Mouse (Mus musculus): Measurements from ENCODE around the gene Nrarp. TPM values are rescaled to one million over a fixed set of nuclear protein-coding genes. Genes with fewer than 3 reads are reported as not detected.

Nrarp gene
- total RNA-seq (2012; rRNA removed) = 3.1 TPM in 2 replicates
- 0.24 and 0.35 TPM in 2 replicates for total RNA-seq (2014; rRNA removed)
- 0.14 and 0.20 TPM in 2 replicates for polyA plus RNA-seq (2012; ENCODE audit: insufficient read length, low read depth)

DNA sequence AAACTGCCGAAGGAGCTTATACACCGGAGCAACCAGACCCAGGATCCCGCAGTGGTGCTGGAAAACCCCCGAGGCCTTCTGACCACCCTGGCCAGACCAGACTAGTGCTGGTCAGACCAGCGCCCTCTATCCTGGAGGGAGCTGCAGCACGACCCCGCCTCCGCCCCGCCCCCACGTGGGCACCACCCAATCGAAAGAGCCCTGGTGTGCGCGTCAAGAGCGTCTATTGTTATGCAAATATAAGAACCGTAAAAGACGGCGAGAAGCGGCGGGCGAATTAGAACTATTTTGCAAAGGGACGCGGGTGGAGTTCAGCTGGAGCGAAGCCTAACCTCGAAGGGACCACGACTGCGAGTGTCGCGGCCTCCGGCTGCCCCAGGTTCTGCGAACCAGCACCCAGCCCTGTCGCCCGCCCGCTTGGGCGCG is at the start of gene Nrarp:
Gene Nrarp, plus strand, starts transcription at position 281 of the 426 bp plus-strand sequence.
- peak; percentile 78 for DNase-seq (ENCODE audit: extremely low read depth)
- dilution Hi-C loops (cut with MboI; ENCODE audit: extremely low pct_ligation_motif_present, extremely low pct_unique_long_range_greater_than_20kb, low sequenced_read_pairs) (no loop called here), in situ Hi-C loops (cut with MboI; ENCODE audit: low pct_ligation_motif_present, low pct_unique_long_range_greater_than_20kb, low sequenced_read_pairs) (no loop called here)
- Histone ChIP-seq H3K27ac (ENCODE audit: insufficient read depth, low read depth) (peak within 1 kb of the TSS; percentile 72), H3K27me3 (replicated peaks) (peaks cover 89% of the 10 kb centered on the region), H3K4me3 (replicated peaks in 1 of 3; ENCODE audit: low read depth in 2 of 3, low read length in 2 of 3, poor library complexity in 1 of 3) (peak within 1 kb of the TSS; percentile 41 to 70 (median 46)), H3K36me3 (replicated peaks in 1 of 2; ENCODE audit: control insufficient read depth in 1 of 2, insufficient read depth in 1 of 2, low read length in 1 of 2) (no peaks in the 10 kb centered on the region), H3K9me3 (replicated peaks; ENCODE audit: low read length) (peaks cover 11% of the 10 kb centered on the region), H3K9ac (ENCODE audit: insufficient read depth, low read depth) (peak within 1 kb of the TSS; percentile 50), H3K4me2 (ENCODE audit: insufficient read depth, low read depth, poor library complexity, severe bottlenecking) (peak within 1 kb of the TSS; percentile 71), H3K4me1 (ENCODE audit: control insufficient read depth in 1 of 2, insufficient read depth in 2 of 2) (peaks cover 13 to 31% of the 10 kb centered on the region in 2 experiments), H3K79me2 (replicated peaks; ENCODE audit: control insufficient read depth, extremely low read depth, insufficient read depth, poor library complexity, severe bottlenecking) (no peaks in the 10 kb centered on the region)
- TF ChIP-seq CHD2 (IDR thresholded peaks at IDR 0.05; ENCODE audit: low read length) = 0 out of 2 replicates have a peak, but pooled peaks have one; percentile 28
- no peak for TF ChIP-seq ETS1 (conservative IDR thresholded peaks at IDR 0.05; ENCODE audit: low read depth, low read length)
- TF ChIP-seq ZNF384 (IDR thresholded peaks at IDR 0.05; ENCODE audit: low read depth, low read length) = no peak
- no peak for TF ChIP-seq JUN (IDR thresholded peaks at IDR 0.05; ENCODE audit: insufficient read depth, low read depth, low read length)
- no peak for TF ChIP-seq E2F4 (IDR thresholded peaks at IDR 0.05; ENCODE audit: insufficient replicate concordance, low read depth, low read length)
- peak; percentile 94 for TF ChIP-seq NELFE (IDR thresholded peaks at IDR 0.05; ENCODE audit: low read depth, low read length)
- no peak for TF ChIP-seq MAFK (IDR thresholded peaks at IDR 0.05; ENCODE audit: insufficient replicate concordance, low read length)
- TF ChIP-seq TBP (conservative IDR thresholded peaks at IDR 0.05; ENCODE audit: low read depth, low read length) = peak; percentile 91
- no peak for TF ChIP-seq ZC3H11A (IDR thresholded peaks at IDR 0.05; ENCODE audit: low read depth, low read length)
- TF ChIP-seq MXI1 (IDR thresholded peaks at IDR 0.05; ENCODE audit: low read depth, low read length) = peak; percentile 56
- TF ChIP-seq ZKSCAN1 (IDR thresholded peaks at IDR 0.05; ENCODE audit: borderline replicate concordance, low read depth, low read length) = no peak
- TF ChIP-seq USF1 (IDR thresholded peaks at IDR 0.05; ENCODE audit: low read depth, low read length) = peak; percentile 69
- peak; percentile 88 for TF ChIP-seq ZMIZ1 (IDR thresholded peaks at IDR 0.05; ENCODE audit: low read depth, low read length)
- TF ChIP-seq RAD21 (IDR thresholded peaks at IDR 0.05; ENCODE audit: low read depth, low read length) = no peak
- no peak for TF ChIP-seq GABPA (IDR thresholded peaks at IDR 0.05; ENCODE audit: insufficient replicate concordance, low read depth, low read length)
- TF ChIP-seq SMC3 (IDR thresholded peaks at IDR 0.05; ENCODE audit: low read depth, low read length) = no peak
- TF ChIP-seq ELF1 (IDR thresholded peaks at IDR 0.05; ENCODE audit: low read depth, low read length) = peak; percentile 34
- peak; percentile 70; the same call in 1 of the 2 replicates for TF ChIP-seq POLR2AphosphoS2 (IDR thresholded peaks at IDR 0.05; ENCODE audit: low read depth, low read length)
- no peak for TF ChIP-seq CHD1 (IDR thresholded peaks at IDR 0.05; ENCODE audit: low read depth, low read length)
- peak; percentile 59 for TF ChIP-seq TCF12 (IDR thresholded peaks at IDR 0.05; ENCODE audit: low read depth, low read length)
- peak in 1 of 2 experiments; percentile 66; a peak in 2 of 4 replicates for TF ChIP-seq CTCF (conservative IDR thresholded peaks at IDR 0.05 in 1 of 2, IDR thresholded peaks at IDR 0.05 in 1 of 2; ENCODE audit: low read depth in 2 of 2, low read length in 2 of 2)
- TF ChIP-seq NRF1 (IDR thresholded peaks at IDR 0.05; ENCODE audit: low read depth, low read length) = no peak; the same call in 1 of the 2 replicates
- no peak for TF ChIP-seq PAX5 (IDR thresholded peaks at IDR 0.05; ENCODE audit: low read length)
- peak; percentile 96 for TF ChIP-seq POLR2A (IDR thresholded peaks at IDR 0.05; ENCODE audit: low read depth, low read length)
- TF ChIP-seq MYC (IDR thresholded peaks at IDR 0.05; ENCODE audit: low read depth, low read length) = no peak
- peak; percentile 52; the same call in 1 of the 2 replicates for TF ChIP-seq IRF4 (IDR thresholded peaks at IDR 0.05; ENCODE audit: low read depth, low read length)
- TF ChIP-seq USF2 (conservative IDR thresholded peaks at IDR 0.05; ENCODE audit: low read depth, low read length) = 0 out of 2 replicates have a peak, but pooled peaks have one; percentile 30
- peak; percentile 50; the same call in 1 of the 2 replicates for TF ChIP-seq MAX (IDR thresholded peaks at IDR 0.05; ENCODE audit: low read length)
- no peak for TF ChIP-seq EP300 (IDR thresholded peaks at IDR 0.05; ENCODE audit: low read length)
- TF ChIP-seq KAT2A (IDR thresholded peaks at IDR 0.05; ENCODE audit: insufficient replicate concordance, low read length) = no peak
- TF ChIP-seq SIN3A (IDR thresholded peaks at IDR 0.05; ENCODE audit: low read length) = peak; percentile 24; the same call in 1 of the 2 replicates
- peak; percentile 9; the same call in 1 of the 2 replicates for TF ChIP-seq MEF2A (IDR thresholded peaks at IDR 0.05; ENCODE audit: borderline replicate concordance, low read depth, low read length)
- TF ChIP-seq RCOR1 (conservative IDR thresholded peaks at IDR 0.05; ENCODE audit: low read depth, low read length) = no peak
- peak; percentile 26 for TF ChIP-seq HCFC1 (IDR thresholded peaks at IDR 0.05; ENCODE audit: low read depth, low read length)
- TF ChIP-seq BHLHE40 (IDR thresholded peaks at IDR 0.05; ENCODE audit: low read depth, low read length) = 0 out of 2 replicates have a peak, but pooled peaks have one; percentile 22
- TF ChIP-seq MAZ (IDR thresholded peaks at IDR 0.05; ENCODE audit: low read depth, low read length) = no peak
- no peak for TF ChIP-seq JUND (conservative IDR thresholded peaks at IDR 0.05; ENCODE audit: low read depth, low read length)
- TF ChIP-seq UBTF (IDR thresholded peaks at IDR 0.05; ENCODE audit: low read depth, low read length) = no peak

Measured in CH12.LX (cell line).